Mouse (Mus musculus) liver, embryonic 15.5 days (tissue): Measurements from ENCODE around the gene Mr1. TPM values are rescaled to one million over a fixed set of nuclear protein-coding genes. Genes with fewer than 3 reads are reported as not detected.

Experiments
- ATAC-seq: fragments of 200-750 bp; cut with Nextera tagmentation; 2 replicates; pipeline ENCODE4 v1.8.0; 2017; ENCODE audit warnings: moderate number of reproducible peaks, mild to moderate bottlenecking, moderate library complexity; ENCODE audit not compliant: insufficient read depth
- H3K27ac ChIP-seq: fragments of 300-500 bp; sonication (generic); replicated peaks from 2 replicates; pipeline ENCODE4 v1.5.1; 2015; ENCODE audit warnings: mild to moderate bottlenecking, inconsistent platforms
- H3K27me3 ChIP-seq: fragments of 300-500 bp; sonication (generic); 2 replicates; pipeline ENCODE4 v1.6.1; 2015; ENCODE audit warnings: mild to moderate bottlenecking, inconsistent platforms
- H3K36me3 ChIP-seq: fragments of 300-500 bp; sonication (generic); replicated peaks from 2 replicates; pipeline ENCODE4 v1.6.1; 2015; ENCODE audit warnings: moderate library complexity, mild to moderate bottlenecking, inconsistent platforms
- H3K4me1 ChIP-seq: fragments of 300-500 bp; sonication (generic); replicated peaks from 2 replicates; pipeline ENCODE4 v1.6.1; 2015; ENCODE audit warnings: inconsistent platforms
- H3K4me2 ChIP-seq: fragments of 300-500 bp; sonication (generic); 2 replicates; pipeline ENCODE4 v1.6.1; 2015; ENCODE audit warnings: moderate library complexity, mild to moderate bottlenecking, inconsistent platforms
- H3K4me3 ChIP-seq: fragments of 300-500 bp; sonication (generic); replicated peaks from 2 replicates; pipeline ENCODE4 v1.5.1; 2015; ENCODE audit warnings: mild to moderate bottlenecking, inconsistent platforms
- H3K9ac ChIP-seq: fragments of 300-500 bp; sonication (generic); 2 replicates; pipeline ENCODE4 v1.6.1; 2015; ENCODE audit warnings: moderate library complexity, mild to moderate bottlenecking, inconsistent platforms
- H3K9me3 ChIP-seq: fragments of 300-500 bp; sonication (generic); replicated peaks from 2 replicates; pipeline ENCODE4 v1.6.1; 2016; ENCODE audit warnings: inconsistent platforms
- WGBS: fragments of 180-500 bp; shearing (Covaris S2); methylation state at CpG from one replicate; pipeline ENCODE4 v1.1.7; 2015; ENCODE audit warnings: mixed read lengths; ENCODE audit not compliant: insufficient replicate concordance; 5-methylcytosine and 5-hydroxymethylcytosine counted together
- polyA plus RNA-seq: library from polyadenylated mRNA; unstranded; fragments of >200 nt; fragmentation: Nextera tagmentation; extraction: Ambion mirVana; gene quantifications from 2 replicates; pipeline ENCODE4 v1.2.1, GENCODE M21; 2015

Mr1 gene
- polyA plus RNA-seq, 1 experiment from 2014 or later, result 0.76 TPM

DNA sequence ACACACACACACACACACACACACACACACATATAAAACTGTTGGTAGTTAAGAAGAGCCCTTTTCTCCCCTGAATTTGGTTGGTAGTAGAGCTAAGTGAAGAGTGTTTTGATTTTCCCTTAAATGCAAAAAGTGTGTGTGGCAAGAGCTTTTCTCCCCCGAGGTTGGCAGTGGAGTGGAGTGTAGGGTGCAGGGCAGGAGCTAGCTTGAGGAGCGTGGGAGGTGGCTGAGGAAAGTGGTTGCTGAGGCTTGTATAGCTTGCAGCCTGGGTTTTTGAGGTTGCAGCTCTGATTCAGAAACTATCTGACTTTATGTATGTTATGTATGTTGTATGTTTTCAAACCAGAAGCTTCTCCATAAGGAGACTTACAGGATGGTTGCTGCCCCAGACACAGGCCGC lies 20.8 kb upstream of the Mr1 start:
- H3K4me1 ChIP-seq, result peaks cover 10% of the 10 kb centered on the region
- no peak overlapping the region for H3K4me2 ChIP-seq
- H3K9ac ChIP-seq, result no peak overlapping the region
- H3K27ac ChIP-seq, result no peak overlapping the region
- 58% methylated on average over 3 of the region's 3 CpGs for WGBS
- no peaks in the 10 kb centered on the region for H3K9me3 ChIP-seq
- H3K27me3 ChIP-seq, result no peaks in the 10 kb centered on the region
- no peaks in the 10 kb centered on the region for H3K36me3 ChIP-seq
- H3K4me3 ChIP-seq, result no peak overlapping the region
- no peak for ATAC-seq

GRCm38 (mm10) chr1:155158970-155159484 lies 12.4 kb upstream of the Mr1 start:
- peak overlapping the region; percentile 75 for H3K9ac ChIP-seq
- H3K4me2 ChIP-seq, result peak overlapping the region; percentile 98
- peak overlapping the region; percentile 79 for H3K4me3 ChIP-seq
- H3K4me1 ChIP-seq, result peaks cover 33% of the 10 kb centered on the region
- 0 out of 2 replicates have a peak overlapping the region, but pooled peaks have one; percentile 29 for H3K27ac ChIP-seq
- no peaks in the 10 kb centered on the region for H3K36me3 ChIP-seq
- peaks cover 6% of the 10 kb centered on the region; the same call in 1 of the 2 replicates for H3K27me3 ChIP-seq
- ATAC-seq, result peak; percentile 43; the same call in 1 of the 2 replicates
- WGBS, result under 1% methylated on average over 46 of the region's 46 CpGs
- H3K9me3 ChIP-seq, result no peaks in the 10 kb centered on the region

GRCm38 (mm10) chr1:155158141-155158969 lies 11.7 kb upstream of the Mr1 start, which contains the start of gene Stx6:
Gene Stx6, plus strand, starts transcription at chr1:155158715.
- H3K27ac ChIP-seq, result 0 out of 2 replicates have a peak within 1 kb of the TSS, but pooled peaks have one; percentile 29
- peaks cover 28% of the 10 kb centered on the region for H3K4me1 ChIP-seq

DNA sequence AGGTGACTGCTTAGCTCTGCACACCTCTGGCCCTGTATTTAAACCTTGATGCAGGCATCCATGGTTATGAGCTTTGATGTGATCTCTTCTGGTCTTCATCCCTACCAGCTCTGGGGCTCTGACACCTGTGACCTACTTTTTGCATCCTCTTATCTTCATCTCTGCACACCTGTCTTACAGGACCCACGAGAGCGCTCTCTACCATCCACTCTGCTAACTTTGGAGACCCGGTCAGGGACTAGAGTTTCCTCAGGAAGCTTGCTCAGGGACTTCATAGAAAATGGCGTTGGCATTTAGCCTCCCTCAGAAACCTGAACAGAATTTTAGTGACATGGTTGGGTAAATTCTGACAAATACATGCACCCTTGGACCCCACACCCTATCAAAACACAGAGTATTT lies 7.3 kb upstream of the Mr1 start:
- H3K27ac ChIP-seq, result no peak overlapping the region
- H3K4me1 ChIP-seq, result peaks cover 13% of the 10 kb centered on the region
- no peaks in the 10 kb centered on the region for H3K9me3 ChIP-seq
- no peak for ATAC-seq
- H3K36me3 ChIP-seq, result no peaks in the 10 kb centered on the region
- WGBS, result 48% methylated on average over 4 of the region's 4 CpGs
- peaks cover 2% of the 10 kb centered on the region; the same call in 1 of the 2 replicates for H3K27me3 ChIP-seq
- H3K4me2 ChIP-seq, result no peak overlapping the region
- no peak overlapping the region for H3K9ac ChIP-seq
- no peak overlapping the region for H3K4me3 ChIP-seq

More at GRCm38 (mm10) chr1:155158141-155158969, 11.7 kb upstream of the Mr1 start, which contains the start of gene Stx6:
- ATAC-seq, result peak; percentile 98
- 2% methylated on average over 48 of the region's 48 CpGs for WGBS
- Histone ChIP-seq H3K4me3 (peak within 1 kb of the TSS; percentile 79), H3K9ac (peak within 1 kb of the TSS; percentile 75), H3K27me3 (peaks cover 6% of the 10 kb centered on the region; the same call in 1 of the 2 replicates), H3K9me3 (no peaks in the 10 kb centered on the region), H3K36me3 (no peaks in the 10 kb centered on the region), H3K4me2 (peak within 1 kb of the TSS; percentile 98)

DNA sequence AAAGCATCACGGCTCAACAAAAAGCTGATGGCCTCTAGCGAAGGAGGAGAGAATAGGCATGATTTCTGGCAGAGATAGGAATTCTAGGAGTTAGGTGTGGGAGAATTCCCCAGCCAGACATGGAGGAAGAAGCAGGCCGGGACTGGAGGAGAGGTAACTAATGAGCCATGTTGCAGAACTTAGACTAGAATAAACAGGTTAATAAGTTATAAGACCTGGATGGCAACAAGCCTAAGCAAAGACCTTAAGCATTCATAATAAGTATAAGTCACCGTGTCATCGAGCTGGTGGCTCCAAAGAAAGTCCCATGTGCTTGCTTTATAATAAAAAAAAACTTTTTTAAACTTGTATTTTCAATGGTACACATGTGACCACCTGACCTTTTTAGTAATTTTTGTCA lies 4.2 kb upstream of the Mr1 start:
- no peak overlapping the region for H3K9ac ChIP-seq
- H3K4me3 ChIP-seq, result no peak overlapping the region
- H3K4me1 ChIP-seq, result 0 out of 2 replicates have a peak, but pooled peaks cover 4% of the 10 kb centered on the region
- H3K9me3 ChIP-seq, result no peaks in the 10 kb centered on the region
- no peaks in the 10 kb centered on the region for H3K36me3 ChIP-seq
- WGBS, result 74% methylated on average over 5 of the region's 5 CpGs
- H3K4me2 ChIP-seq, result no peak overlapping the region
- no peak for ATAC-seq
- H3K27me3 ChIP-seq, result no peaks in the 10 kb centered on the region
- no peak overlapping the region for H3K27ac ChIP-seq

- ATAC-seq, result no peak
- H3K9ac ChIP-seq, result no peak overlapping the region
- H3K27me3 ChIP-seq, result no peaks in the 10 kb centered on the region
- no peak overlapping the region for H3K4me3 ChIP-seq
- H3K9me3 ChIP-seq, result no peaks in the 10 kb centered on the region
- H3K4me2 ChIP-seq, result no peak overlapping the region
- H3K4me1 ChIP-seq, result 0 out of 2 replicates have a peak, but pooled peaks cover 5% of the 10 kb centered on the region
- H3K36me3 ChIP-seq, result no peaks in the 10 kb centered on the region
- H3K27ac ChIP-seq, result no peak overlapping the region
- WGBS, result 67% methylated on average over 3 of the region's 3 CpGs
Measured at GRCm38 (mm10) chr1:155149403-155149802, 2.8 kb upstream of the Mr1 start.

GRCm38 (mm10) chr1:155147228-155147627 lies 614 bp upstream of the Mr1 start:
- H3K4me1 ChIP-seq, result 0 out of 2 replicates have a peak, but pooled peaks cover 5% of the 10 kb centered on the region
- H3K9me3 ChIP-seq, result no peaks in the 10 kb centered on the region
- 65% methylated on average over 2 of the region's 2 CpGs for WGBS
- no peak overlapping the region for H3K4me3 ChIP-seq
- no peaks in the 10 kb centered on the region for H3K27me3 ChIP-seq
- no peak for ATAC-seq
- no peaks in the 10 kb centered on the region for H3K36me3 ChIP-seq
- no peak overlapping the region for H3K4me2 ChIP-seq
- H3K27ac ChIP-seq, result no peak overlapping the region
- H3K9ac ChIP-seq, result no peak overlapping the region

- Histone ChIP-seq H3K36me3 (no peaks in the 10 kb centered on the region), H3K9me3 (no peaks in the 10 kb centered on the region), H3K27me3 (no peaks in the 10 kb centered on the region), H3K4me3 (0 out of 2 replicates have a peak overlapping the region, but pooled peaks have one; percentile 41), H3K4me1 (0 out of 2 replicates have a peak, but pooled peaks cover 5% of the 10 kb centered on the region), H3K4me2 (peak overlapping the region; percentile 53), H3K9ac (no peak overlapping the region), H3K27ac (no peak overlapping the region)
- 19% methylated on average over 6 of the region's 6 CpGs for WGBS
- no peak for ATAC-seq
Measured at GRCm38 (mm10) chr1:155145620-155146019, 994 bp downstream of the Mr1 start.

GRCm38 (mm10) chr1:155140076-155140475 lies 6.5 kb downstream of the Mr1 start:
- H3K36me3 ChIP-seq, result no peaks in the 10 kb centered on the region
- no peaks in the 10 kb centered on the region for H3K4me1 ChIP-seq
- H3K9me3 ChIP-seq, result no peaks in the 10 kb centered on the region
- no peak overlapping the region for H3K27ac ChIP-seq
- no peak overlapping the region for H3K4me3 ChIP-seq
- no peak overlapping the region for H3K4me2 ChIP-seq
- no peak overlapping the region for H3K9ac ChIP-seq
- no peak for ATAC-seq
- H3K27me3 ChIP-seq, result 0 out of 2 replicates have a peak, but pooled peaks cover 11% of the 10 kb centered on the region
- 32% methylated on average over 2 of the region's 2 CpGs for WGBS

DNA sequence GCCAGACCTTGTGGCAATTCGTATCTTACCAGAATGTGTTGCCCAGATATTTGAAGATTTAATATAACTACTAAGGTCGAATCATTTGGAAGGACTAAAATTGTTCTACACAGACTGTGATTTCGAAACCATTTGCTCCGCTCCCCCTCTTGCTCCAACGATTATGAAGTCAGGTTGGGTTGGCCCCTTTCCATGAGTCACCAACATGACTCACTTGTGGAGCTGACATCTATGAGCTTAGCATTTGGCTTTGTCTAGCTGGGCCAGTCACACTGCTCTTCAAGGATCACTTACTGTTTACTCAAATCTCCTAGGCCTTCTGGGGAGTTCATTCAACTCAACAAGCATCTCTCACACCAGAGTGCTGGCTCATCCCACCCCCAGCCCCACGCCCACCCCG lies 7.8 kb downstream of the Mr1 start:
- no peak overlapping the region for H3K4me2 ChIP-seq
- 0 out of 2 replicates have a peak, but pooled peaks cover 14% of the 10 kb centered on the region for H3K27me3 ChIP-seq
- no peak overlapping the region for H3K9ac ChIP-seq
- ATAC-seq, result no peak
- WGBS, result 59% methylated on average over 7 of the region's 7 CpGs
- H3K9me3 ChIP-seq, result no peaks in the 10 kb centered on the region
- no peaks in the 10 kb centered on the region for H3K4me1 ChIP-seq
- H3K36me3 ChIP-seq, result no peaks in the 10 kb centered on the region
- H3K4me3 ChIP-seq, result no peak overlapping the region
- no peak overlapping the region for H3K27ac ChIP-seq

DNA sequence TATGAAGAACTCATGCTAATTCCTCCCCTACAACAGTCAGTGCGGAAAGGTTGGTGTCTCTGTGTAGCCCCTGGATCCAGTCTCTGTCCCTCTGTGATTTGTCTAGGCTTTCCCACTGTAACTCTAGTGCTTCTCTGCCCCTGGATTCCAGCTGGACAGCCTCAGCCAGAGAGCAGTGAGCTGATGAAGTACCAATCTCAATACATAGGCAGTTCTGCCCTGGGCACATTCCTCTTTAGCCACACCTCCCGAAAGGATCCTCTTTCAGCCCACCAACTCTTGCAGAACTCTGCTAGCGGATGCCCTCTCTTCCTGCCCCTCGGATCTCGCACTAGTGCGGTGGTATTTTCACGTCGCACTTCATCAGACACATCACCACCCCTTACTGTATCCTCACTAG lies 11.7 kb downstream of the Mr1 start:
- Histone ChIP-seq H3K9me3 (no peaks in the 10 kb centered on the region), H3K9ac (no peak overlapping the region), H3K4me2 (no peak overlapping the region), H3K4me1 (no peaks in the 10 kb centered on the region), H3K27me3 (0 out of 2 replicates have a peak, but pooled peaks cover 14% of the 10 kb centered on the region), H3K4me3 (no peak overlapping the region), H3K36me3 (no peaks in the 10 kb centered on the region), H3K27ac (no peak overlapping the region)
- 39% methylated on average over 8 of the region's 8 CpGs for WGBS
- ATAC-seq, result no peak
